Mouse (Mus musculus): ENCODE measurements around the gene Minpp1. TPM values are rescaled to one million over a fixed set of nuclear protein-coding genes. Genes with fewer than 3 reads are reported as not detected.

The Minpp1 gene
- polyA plus RNA-seq (2015; fragmentation: Illumina TruSeq; extraction: RNeasy Lipid Tissue Mini Kit (QIAGEN cat#74804); ENCODE audit: insufficient read depth, low read depth, low replicate concordance), result 3.3 TPM

DNA sequence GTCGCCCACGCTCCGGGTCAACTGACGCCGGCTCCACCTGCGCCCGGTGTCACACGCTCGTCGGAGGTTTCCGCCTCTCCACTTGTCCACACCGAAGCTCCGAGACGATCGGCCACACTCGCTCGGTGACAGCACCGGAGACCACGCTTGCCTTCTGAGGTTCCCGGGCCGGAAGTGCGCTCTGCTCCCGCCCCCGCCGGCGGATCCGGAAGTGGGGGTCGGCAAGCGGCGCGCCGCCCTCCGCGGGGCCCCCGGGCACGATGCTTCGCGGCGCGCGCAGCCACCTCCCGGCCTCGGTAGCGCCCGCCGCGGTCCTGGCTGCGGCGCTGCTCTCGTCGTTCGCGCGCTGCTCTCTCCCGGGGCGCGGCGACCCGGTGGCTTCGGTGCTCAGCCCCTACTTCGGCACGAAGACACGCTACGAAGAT lies at the start of gene Minpp1:
TSS of gene Minpp1 (plus strand) at position 89 of the 425 bp plus-strand sequence.

DNA sequence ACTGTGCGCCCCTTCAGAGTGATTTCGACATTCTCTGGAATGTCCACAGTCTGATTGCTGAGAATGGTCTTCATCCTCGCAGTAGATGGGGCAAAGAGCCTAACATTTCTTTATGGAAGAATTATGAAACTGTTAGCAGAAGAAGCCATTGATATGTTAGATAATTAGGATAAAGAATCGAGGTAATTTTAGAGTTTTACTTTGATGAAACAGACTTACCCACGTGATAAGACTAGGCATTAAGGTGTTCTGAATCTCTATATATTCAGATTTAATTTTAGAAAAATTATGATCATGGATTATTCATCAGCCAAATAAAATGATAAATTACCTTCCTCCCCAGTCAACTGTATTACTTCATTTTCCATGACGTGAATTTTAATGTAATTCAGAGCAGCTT lies 19.1 kb upstream of the Minpp1 start, which contains the start of gene Rpl9-ps6:
TSS of gene Rpl9-ps6 (minus strand) at position 101 of the 400 bp plus-strand sequence.

Other genes starting within 250 kb of the Minpp1 start
- 10.0 TPM for gene Sgms1, start 96.1 kb upstream of the Minpp1 start, polyA plus RNA-seq (2015; fragmentation: Illumina TruSeq; extraction: RNeasy Lipid Tissue Mini Kit (QIAGEN cat#74804); ENCODE audit: insufficient read depth, low read depth, low replicate concordance)
- 28.1 TPM for gene Rpl9-ps6, start 19.2 kb upstream of the Minpp1 start, polyA plus RNA-seq (2015; fragmentation: Illumina TruSeq; extraction: RNeasy Lipid Tissue Mini Kit (QIAGEN cat#74804); ENCODE audit: insufficient read depth, low read depth, low replicate concordance)
- 12.5 TPM for gene Papss2, start 110.0 kb downstream of the Minpp1 start, polyA plus RNA-seq (2015; fragmentation: Illumina TruSeq; extraction: RNeasy Lipid Tissue Mini Kit (QIAGEN cat#74804); ENCODE audit: insufficient read depth, low read depth, low replicate concordance)